Mouse (Mus musculus) CH12F3 (cell line): ENCODE data around the gene Cdk15.

Experiments
- in situ Hi-C: fragments of 300-500 bp; cut with MboI; formaldehyde crosslinking; loops from 2 replicates; pipeline ENCODE4 v1.14.3; 2020; ENCODE audit warnings: low sequenced_read_pairs

The Cdk15 gene

DNA sequence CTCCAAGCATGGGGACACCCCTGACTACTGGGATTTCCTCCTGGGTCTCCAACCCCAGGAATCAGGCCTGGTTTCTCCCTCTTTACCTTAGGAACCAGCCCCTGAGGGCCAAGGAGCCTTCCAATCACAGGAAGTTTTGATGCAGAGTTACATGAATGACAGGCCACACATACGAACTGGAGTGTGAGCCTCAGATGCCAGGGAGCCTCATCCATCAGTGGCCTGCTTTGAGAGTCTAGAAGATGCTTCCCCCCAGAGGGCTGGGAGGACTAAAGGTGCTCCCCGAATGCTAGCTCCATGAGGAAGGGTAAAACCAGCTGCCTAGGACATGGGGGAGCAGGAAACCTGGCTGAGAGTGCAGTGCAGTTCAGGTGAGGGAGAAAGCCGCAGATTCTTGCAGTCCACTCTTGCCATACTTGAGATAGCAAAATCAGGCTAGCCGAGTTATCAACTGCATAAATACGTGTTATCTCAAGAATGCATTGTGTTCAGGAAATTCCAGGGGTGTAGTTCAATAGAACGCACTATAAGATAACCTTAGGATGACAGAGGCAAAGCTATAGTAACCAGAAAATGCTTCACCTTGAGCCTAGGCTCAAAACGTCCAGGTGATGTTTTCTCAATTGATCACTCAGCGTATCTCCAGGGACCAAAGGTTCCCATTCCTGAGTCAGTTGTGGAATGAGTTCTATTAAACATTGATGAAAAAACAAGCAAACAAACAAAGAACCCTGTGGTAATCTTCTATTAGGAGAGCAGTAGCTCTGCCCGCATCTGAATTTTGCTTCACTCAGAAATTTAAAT, 64.6 kb downstream of the Cdk15 start:
- in situ Hi-C loops: no loop called here

DNA sequence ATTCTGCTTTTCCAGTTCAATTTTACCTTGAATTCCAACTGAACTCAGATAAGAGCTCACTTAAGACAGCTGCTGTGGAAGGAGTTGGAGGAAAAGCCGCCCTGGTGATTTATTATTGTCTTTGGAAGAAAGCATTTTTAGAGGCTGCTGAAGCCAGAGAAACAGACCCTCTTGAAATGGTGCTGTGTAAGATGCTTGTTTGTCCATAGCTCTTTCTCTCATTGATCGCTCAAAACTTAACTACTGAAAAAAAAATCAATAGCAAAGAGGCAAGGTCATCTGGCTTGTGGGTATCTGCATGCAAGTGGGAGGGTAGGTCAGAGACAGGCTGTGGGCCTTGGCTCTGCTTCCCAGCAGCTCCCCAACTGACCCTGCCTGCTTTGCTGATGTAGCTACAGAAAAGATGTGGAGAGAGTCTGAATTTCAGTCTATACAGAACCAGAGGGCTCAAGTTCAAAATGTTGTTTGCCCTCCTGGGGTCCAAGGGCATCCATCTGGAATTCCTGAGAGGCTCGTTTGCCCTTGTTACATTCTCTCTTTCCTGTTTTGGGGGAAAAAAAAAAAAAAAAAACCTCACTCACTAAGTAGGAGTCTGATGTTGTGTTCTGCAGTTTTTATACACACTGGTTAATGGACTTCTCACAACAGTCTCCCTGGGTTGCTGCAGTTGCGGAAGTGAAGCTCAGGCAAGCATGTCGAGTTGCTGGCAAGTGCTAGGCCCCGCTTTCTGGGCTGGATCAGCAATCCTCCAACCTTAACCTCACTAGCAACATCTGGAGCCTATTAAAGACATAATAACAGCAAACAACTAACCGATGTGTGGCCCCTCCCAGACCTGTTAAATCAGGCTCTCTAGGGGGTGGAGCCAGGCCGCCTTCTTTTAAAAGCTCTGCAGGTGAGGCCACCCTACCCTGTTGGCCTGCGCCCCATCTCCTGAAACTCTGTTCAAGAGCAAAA, 65.5 kb downstream of the Cdk15 start:
- in situ Hi-C loops: no loop called here

DNA sequence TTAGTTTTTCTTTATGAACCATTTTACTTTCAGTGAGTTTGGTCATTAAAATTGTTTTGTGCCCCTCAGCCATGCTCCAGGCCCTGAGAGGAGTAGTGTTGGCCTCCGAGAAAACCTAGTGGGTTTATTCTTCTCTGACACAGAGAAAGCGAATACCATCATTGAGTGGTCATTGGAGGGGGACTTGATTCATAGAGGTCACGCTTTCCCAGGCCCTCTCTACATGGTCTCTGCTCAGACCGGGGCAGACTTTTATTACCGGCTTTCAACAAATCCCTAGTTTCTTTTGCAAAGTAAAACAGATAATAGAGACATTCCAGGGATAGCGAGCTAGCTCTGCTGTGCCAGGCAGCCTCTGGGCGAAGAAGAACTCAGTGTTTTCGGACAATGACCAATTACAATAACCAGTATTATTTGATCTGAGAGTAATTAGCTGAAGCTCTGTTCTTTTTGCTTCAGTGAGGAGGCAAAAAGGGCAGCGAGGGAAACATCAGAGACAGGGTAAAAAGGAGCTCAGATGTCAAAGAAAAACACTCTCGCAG, 70.2 kb downstream of the Cdk15 start:
- in situ Hi-C loops: no loop called here

DNA sequence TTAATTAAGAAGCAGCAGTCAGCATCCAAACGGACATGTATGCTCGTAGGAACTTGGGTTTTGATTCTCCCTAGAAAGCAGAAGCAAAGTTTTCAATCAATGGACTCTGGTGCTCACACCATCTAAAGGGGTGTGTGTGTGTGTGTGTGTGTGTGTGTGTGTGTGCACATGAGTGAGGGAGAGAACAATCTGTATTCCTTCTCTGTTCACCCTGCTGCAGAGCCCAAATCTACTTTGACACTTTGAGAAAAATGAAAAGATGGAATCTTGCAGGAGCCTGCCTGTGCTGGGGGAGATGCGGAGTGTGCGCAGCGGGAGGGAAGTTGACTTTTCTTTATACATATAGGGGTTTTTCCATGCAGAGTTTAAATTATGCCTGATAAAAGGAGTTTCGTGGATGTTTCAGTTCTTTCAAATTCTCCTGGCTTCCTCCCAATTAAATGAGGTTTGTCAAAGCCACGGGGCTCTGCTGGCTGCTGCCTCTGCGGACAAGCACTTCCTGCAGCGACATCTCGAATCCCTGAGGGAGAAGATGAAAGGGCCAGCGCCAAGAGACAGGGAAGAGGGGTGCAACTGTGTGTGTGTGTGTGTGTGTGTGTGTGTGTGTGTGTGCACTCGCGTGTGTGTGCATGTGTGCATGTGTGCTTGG, 76.2 kb downstream of the Cdk15 start:
- in situ Hi-C loops: no loop called here

DNA sequence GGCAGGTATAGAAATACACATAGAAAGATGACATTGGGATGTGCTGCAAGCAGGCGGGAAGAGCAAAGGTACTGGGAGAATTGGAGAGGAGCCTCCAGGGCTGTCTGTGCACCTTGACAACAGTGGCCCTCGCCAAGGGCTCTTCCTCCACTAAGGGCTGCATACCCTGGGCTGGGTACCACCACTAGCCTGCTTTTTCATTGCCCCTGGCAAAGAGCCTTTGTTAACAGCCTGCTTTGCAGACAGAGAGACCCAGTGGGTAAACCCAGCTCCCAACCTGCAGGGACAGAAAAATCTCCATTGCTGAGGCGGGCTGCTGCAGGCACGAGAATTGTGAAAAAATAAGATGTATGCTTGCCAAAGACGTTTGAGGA, 76.7 kb downstream of the Cdk15 start:
- in situ Hi-C loops: no loop called here

DNA sequence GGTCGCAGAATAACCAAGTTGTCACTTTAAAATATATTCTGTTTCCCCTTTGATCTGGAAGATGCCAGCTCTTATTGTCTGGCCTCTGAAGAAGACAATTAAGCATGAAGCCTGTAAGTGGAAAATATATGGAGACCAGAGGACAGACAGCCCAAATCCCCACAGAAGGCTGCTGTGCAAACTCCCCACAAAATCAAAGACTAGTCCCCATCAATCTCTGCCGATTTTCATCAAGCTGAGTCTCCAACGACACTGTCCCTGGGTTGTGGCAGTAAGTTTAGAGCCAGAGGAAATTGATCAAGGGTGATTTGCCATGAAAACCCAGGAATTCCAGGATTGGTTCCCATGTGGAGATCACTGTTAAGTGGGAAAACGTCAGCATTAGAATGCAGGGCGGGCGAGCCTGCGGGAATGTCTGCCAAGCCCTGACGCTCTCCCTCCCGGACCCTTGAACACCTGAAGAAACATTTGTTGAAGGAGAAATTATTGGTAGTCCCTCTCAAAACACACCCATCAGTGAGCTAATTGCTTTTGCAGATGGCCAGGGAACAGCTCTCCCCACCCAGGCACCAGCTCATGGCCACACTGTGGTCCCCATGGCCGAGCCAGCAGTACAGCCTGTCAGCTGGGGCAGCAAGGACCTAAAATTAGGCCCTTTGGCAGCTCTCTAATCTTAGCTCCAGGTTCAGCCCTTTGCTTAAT, 77.3 kb downstream of the Cdk15 start:
- in situ Hi-C loops: no loop called here

DNA sequence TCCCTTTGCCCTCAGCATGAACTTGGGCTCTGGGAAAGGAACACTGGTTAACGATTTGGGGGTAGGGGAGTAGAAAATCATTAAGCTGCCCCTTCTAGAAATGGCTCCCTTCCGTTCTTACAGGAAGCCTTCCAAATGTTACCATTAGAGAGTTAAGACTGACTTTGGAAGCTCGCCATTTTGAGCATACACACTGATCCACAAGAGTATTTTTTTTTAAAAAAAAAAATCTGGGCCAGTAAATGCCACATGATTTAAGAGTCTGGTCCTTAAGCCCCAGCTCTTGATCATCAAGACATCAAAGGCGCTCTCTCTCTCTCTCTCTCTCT, 77.8 kb downstream of the Cdk15 start:
- in situ Hi-C loops: no loop called here

DNA sequence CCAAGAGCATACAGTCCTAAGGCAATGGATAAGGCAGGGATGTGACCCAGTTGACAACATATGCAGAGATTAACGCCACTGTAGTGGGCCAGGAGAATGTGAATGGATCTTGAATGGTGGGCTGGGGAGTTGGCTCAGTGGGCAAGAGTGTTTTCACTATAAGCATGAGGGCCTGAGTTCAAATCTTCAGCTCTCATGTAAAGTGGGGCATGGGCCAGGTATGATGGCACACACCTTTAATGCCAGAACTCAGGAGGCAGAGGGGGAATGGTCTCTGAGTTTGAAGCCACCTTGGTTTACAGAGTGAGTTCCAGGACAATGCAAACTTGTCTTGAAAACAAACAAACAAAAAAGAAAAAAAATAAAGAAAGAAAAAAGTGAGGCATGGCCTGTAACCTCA, 79.5 kb downstream of the Cdk15 start:
- in situ Hi-C loops: no loop called here

DNA sequence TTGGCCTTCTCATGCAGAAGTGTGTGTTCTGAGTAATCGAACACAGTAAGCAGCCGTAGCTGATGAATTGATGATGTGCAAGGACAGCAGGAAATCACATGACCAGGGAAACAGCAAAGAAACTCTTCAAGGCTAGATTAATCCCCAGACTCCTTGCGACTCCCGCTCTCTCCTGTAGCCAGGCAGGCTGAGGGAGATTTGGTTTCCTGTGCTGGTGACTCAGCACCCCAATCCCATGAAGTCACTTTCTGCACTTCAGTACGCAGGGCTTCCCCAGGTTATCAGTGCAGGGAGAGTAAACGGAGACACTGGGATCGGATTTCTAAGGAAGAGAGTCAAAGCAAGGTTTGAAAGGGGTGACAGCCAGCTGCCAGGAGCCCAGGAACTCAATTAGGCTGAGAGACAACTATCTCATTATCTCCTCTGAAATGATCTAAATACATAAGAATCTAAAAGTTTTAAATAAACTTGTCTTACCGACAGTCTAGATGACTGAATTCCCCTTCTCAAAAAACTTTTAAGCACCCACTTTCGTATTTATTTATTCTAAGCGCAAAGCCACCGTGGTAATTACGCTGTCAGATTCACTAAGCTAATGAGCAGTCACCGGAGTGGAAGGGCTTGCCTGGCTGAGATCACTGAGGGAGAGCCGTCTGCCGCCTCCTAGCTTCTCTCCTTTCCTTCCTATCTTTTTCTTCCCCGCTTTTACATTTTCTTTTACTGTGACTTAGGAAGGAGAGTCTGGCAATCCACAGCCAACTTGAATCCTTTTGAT, 84.3 kb downstream of the Cdk15 start:
- in situ Hi-C loops: no loop called here

DNA sequence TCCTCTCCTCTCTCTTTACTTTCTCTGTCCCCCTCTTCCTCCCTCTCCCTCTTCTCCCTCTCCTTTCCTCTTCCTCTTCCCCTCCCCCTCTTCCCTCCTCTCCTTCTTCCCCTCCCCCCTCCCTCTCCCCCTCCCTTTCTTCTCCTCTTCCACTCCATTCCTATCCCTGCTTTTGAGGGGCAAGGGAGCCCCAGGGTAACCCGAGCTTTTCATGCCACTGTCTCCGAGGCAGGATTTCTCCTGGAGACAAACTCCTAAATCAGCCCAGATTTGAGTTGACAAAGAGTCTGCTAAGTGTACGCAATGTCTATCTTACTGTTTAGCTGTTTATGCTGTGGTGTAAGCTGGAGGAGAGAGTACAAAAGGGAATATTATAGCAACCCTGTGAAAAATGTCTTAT, 85.0 kb downstream of the Cdk15 start:
- in situ Hi-C loops: no loop called here

DNA sequence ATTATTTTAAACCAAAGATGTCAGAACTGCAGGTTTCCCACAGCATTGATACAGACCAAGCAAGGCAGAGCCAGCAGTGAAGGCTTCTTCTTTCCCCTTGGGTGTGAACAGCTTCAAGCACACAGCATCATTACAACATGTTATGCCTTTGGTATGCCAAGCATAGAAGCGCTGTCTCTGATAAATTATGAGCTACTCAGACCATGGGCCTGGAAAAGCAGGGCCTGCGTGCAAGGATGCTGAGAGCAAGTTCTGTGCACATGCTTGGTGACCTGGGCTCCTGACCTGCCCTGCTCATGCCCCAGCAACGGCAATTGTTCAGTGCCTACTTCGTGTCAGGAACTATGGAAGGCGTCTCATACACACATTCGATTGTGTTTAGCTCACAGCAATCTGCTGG, 85.4 kb downstream of the Cdk15 start:
- in situ Hi-C loops: no loop called here

DNA sequence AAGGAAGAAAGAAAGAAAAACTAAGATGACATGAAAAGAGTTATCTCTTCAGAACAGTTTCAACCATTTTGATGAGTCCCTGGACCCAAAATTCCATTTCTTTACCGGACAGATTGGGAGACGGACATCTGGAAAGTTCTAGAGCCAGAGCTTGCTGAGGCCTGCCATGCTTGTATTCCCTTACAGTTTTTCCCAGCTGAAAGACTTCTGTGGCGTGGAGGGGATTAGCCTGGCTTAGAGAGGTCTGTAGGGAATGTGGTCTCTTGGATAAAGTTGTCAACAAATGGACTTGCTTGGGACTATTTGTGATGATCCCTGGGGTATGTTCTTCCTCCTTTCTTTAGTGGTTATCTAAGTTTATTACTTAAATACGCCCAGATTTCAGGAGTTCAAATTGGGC, 96.0 kb downstream of the Cdk15 start:
- in situ Hi-C loops: no loop called here

DNA sequence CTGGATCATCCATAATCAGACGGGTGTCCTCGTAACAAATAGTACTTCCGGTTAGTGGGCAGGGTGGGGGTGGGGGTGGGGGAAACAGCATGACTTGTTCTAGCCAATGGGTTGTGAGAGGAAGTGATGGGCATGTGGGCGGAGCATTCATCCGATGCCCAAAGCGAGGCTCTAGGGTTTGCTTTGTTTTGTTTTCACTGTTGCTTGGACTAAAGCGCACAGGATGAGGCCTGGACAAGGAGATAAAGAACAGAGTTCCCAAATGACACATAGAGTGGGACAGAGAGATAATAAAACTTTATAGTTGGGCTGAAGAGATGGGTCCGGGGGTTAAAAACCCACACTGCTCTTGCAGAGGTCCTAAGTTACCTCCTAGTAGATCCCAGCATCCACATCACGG, 98.7 kb downstream of the Cdk15 start:
- in situ Hi-C loops: no loop called here

DNA sequence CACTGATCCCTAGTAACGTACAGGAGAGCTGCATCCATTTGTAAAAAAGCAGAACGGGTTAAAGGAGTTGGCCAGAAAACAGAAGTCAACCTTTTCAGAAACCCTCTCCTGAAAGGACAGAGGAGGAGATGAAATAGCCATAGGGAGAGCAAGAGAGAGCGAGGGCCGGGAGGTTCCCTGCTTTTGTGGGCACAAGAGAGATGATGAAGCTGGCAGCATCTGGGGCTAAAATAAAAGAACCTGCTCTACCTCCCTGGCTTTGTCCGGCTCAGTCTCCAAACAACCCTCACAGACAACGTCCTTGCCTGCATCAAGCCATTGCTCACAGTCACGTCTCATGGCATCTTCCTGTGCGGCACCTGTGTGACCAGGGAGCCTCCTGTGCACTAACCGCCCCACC, 102.4 kb downstream of the Cdk15 start:
- in situ Hi-C loops: no loop called here

DNA sequence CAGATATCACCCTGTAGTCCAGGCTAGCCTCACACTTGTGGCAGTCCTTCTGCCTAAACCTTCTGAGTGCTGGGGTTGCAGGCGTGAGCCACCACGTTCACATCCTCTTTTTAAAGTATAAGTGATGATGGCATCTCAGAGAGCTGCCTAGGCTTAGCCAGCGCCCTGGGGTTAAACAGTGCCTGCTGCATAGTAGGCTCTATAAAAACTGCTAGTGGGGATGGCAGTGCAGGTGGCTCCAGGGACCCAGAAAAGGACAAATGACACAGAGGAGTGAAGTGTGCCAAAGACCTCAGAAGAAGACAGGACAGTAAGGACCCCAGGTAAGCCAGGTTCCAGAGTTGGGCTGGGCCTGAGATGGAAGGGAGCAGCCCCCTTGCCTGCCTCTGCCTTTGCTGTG, 104.1 kb downstream of the Cdk15 start:
- in situ Hi-C loops: no loop called here

DNA sequence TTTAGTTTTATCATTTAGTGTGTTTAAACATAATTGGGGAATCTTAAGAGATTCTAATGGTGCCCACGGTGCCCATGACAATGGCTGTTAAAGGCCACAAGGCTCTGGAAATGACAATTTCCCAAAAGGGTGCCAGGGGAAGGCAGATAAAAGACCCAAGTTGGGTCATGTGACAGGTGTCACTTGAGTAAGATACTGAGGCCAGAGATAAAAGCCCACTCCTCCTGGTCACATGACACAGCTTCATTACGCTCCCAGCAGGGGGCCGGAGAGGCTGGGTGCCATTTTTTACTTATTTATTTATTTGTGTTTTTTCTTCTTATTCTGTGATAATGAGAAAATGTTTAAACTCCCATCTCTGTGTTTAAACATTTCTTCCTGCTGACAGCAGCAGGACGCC, 104.8 kb downstream of the Cdk15 start:
- in situ Hi-C loops: no loop called here

DNA sequence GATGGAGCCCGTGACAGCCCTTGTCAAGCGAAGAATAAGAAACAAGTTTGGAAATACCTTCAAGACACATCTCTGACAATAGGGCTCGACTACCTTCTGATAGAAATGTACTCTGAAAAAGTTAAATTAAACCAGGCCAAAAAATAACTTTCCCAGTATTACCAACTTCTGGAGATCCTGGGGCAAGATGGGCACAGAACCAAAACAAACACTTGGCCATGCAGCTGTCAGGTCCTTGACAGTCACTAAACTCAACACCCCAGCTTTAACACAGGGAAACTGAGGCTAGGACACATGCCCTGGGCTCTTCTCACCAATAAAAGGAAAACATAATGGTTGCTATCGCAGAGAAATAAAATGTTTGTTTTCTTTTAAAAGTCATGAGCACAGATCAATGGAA, 105.3 kb downstream of the Cdk15 start:
- in situ Hi-C loops: no loop called here

DNA sequence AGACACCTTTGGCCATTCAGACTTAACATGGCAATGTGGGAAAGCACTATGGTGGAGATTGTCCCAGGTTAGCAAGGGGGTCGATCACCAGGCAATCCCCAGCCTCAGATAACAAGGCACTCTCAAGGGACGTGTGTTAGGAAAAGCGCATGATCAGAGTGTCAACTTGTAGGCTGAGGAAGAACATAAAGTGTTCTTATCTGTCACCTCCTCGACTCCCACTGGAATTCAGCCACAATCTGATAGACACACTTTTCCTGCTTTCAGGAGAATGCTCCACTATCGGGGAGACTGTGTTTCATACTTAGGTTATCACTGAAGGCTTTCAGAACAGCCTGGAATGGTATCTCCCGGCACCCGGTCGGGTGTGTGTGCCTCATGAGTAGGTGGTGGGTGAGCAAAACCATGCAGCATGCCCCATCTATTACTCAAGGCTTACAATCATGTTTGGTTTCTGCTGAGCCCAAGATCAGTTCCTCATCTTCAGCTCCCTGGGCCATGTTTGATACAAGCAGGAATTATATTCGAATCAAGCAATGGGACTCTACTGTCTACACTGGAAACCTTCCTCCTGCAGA, 107.8 kb downstream of the Cdk15 start:
- in situ Hi-C loops: no loop called here

DNA sequence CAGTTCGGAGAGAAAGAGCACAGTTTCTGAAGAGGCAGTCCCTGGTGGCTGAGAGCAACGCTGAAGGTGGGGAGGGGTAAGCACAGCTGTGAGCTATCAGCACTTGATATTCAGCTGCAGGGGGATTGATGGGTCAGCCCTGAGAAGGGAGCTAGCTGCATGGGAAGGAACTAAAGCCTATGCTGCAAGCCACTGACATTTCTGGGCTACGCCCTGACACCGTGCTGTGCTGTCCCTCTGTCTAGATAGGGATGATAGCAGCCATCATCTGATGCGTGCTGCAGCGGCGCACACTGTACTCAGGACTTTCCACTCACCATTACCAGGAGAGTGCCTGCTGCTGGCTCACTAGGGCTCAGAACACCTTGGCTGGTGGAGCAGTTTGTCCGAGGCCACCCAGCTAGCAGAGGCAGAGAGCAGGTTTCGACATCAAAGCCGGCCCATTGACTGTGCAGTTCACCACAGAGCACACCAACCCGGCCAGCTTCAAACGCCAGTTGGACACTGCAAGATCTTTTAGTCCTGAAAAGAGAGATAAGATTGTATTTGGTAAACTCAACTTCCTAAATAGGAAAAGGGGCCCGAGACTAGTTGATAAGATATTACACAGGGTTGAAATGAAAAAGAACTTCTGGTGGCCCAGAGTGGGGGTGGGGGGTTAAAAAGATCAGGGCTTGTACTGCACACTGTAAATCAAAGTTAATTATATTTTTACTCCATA, 111.4 kb downstream of the Cdk15 start:
- in situ Hi-C loops: no loop called here
